Mouse (Mus musculus) embryonic fibroblast, embryonic 13.5 days (primary cell): ENCODE results near the gene Umad1.

Experiments used
- CTCF ChIP-seq: IDR thresholded peaks from 2 replicates; pipeline ENCODE4 v1.5.1; 2011; ENCODE audit warnings: mild to moderate bottlenecking, control low read depth, low read length, moderate library complexity, borderline replicate concordance; ENCODE audit not compliant: insufficient read depth
- POLR2A ChIP-seq: IDR thresholded peaks from 2 replicates; pipeline ENCODE4 v1.6.1; 2011; ENCODE audit warnings: low read depth, mild to moderate bottlenecking, control low read depth, low read length, moderate library complexity

- TF ChIP-seq CTCF = no peak
- no peak for TF ChIP-seq POLR2A
Measured at GRCm38 (mm10) chr6:8394044-8394443, 135.0 kb downstream of the Umad1 start.
